Mouse (Mus musculus): ENCODE results near the gene Ric3. TPM values are rescaled to one million over a fixed set of nuclear protein-coding genes. Genes with fewer than 3 reads are reported as not detected.

The Ric3 gene
- polyA plus RNA-seq, 1 experiment = not detected

GRCm38 (mm10) chr7:109059536-109059935 lies 23.6 kb downstream of the Ric3 start:
- no peak for TF ChIP-seq CTCF (IDR thresholded peaks at IDR 0.05; ENCODE audit: low read depth, low read length)
- no peak for TF ChIP-seq POLR2A (IDR thresholded peaks at IDR 0.05; ENCODE audit: borderline replicate concordance, low read depth, low read length)
- no peak overlapping the region for H3K4me3 ChIP-seq (ENCODE audit: insufficient read depth, low read length)
- H3K27ac ChIP-seq (ENCODE audit: insufficient read depth, low read depth, low read length) = no peak overlapping the region
- H3K4me1 ChIP-seq (ENCODE audit: control insufficient read depth, insufficient read depth, low read length) = no peaks in the 10 kb centered on the region

GRCm38 (mm10) chr7:109050831-109051230 lies 32.3 kb downstream of the Ric3 start:
- Histone ChIP-seq H3K27ac (ENCODE audit: insufficient read depth, low read depth, low read length) (no peak overlapping the region), H3K4me3 (ENCODE audit: insufficient read depth, low read length) (no peak overlapping the region), H3K4me1 (ENCODE audit: control insufficient read depth, insufficient read depth, low read length) (no peaks in the 10 kb centered on the region)
- no peak for TF ChIP-seq CTCF (IDR thresholded peaks at IDR 0.05; ENCODE audit: low read depth, low read length)
- TF ChIP-seq POLR2A (IDR thresholded peaks at IDR 0.05; ENCODE audit: borderline replicate concordance, low read depth, low read length) = no peak

GRCm38 (mm10) chr7:109045876-109046275 lies 37.3 kb downstream of the Ric3 start:
- H3K27ac ChIP-seq (ENCODE audit: insufficient read depth, low read depth, low read length) = no peak overlapping the region
- no peaks in the 10 kb centered on the region for H3K4me1 ChIP-seq (ENCODE audit: control insufficient read depth, insufficient read depth, low read length)
- TF ChIP-seq POLR2A (IDR thresholded peaks at IDR 0.05; ENCODE audit: borderline replicate concordance, low read depth, low read length) (no peak), CTCF (IDR thresholded peaks at IDR 0.05; ENCODE audit: low read depth, low read length) (no peak)
- H3K4me3 ChIP-seq (ENCODE audit: insufficient read depth, low read length) = no peak overlapping the region

- TF ChIP-seq CTCF (IDR thresholded peaks at IDR 0.05; ENCODE audit: low read depth, low read length) (no peak), POLR2A (IDR thresholded peaks at IDR 0.05; ENCODE audit: borderline replicate concordance, low read depth, low read length) (no peak)
- H3K27ac ChIP-seq (ENCODE audit: insufficient read depth, low read depth, low read length) = no peak overlapping the region
- H3K4me3 ChIP-seq (ENCODE audit: insufficient read depth, low read length) = no peak overlapping the region
- no peaks in the 10 kb centered on the region for H3K4me1 ChIP-seq (ENCODE audit: control insufficient read depth, insufficient read depth, low read length)
Measured at GRCm38 (mm10) chr7:109039445-109039844, 43.7 kb downstream of the Ric3 start.

- TF ChIP-seq POLR2A (IDR thresholded peaks at IDR 0.05; ENCODE audit: borderline replicate concordance, low read depth, low read length) (no peak), CTCF (IDR thresholded peaks at IDR 0.05; ENCODE audit: low read depth, low read length) (no peak)
- H3K27ac ChIP-seq (ENCODE audit: insufficient read depth, low read depth, low read length) = no peak overlapping the region
- no peaks in the 10 kb centered on the region for H3K4me1 ChIP-seq (ENCODE audit: control insufficient read depth, insufficient read depth, low read length)
- H3K4me3 ChIP-seq (ENCODE audit: insufficient read depth, low read length) = no peak overlapping the region
Measured at GRCm38 (mm10) chr7:109038987-109039386, 44.1 kb downstream of the Ric3 start.

GRCm38 (mm10) chr7:109038121-109038735 lies 44.9 kb downstream of the Ric3 start:
- H3K4me3 ChIP-seq (ENCODE audit: insufficient read depth, low read length) = no peak overlapping the region
- no peak overlapping the region for H3K27ac ChIP-seq (ENCODE audit: insufficient read depth, low read depth, low read length)
- no peak for TF ChIP-seq CTCF (IDR thresholded peaks at IDR 0.05; ENCODE audit: low read depth, low read length)
- H3K4me1 ChIP-seq (ENCODE audit: control insufficient read depth, insufficient read depth, low read length) = no peaks in the 10 kb centered on the region

GRCm38 (mm10) chr7:109032054-109032453 lies 51.1 kb downstream of the Ric3 start:
- TF ChIP-seq CTCF (IDR thresholded peaks at IDR 0.05; ENCODE audit: low read depth, low read length) = no peak
- TF ChIP-seq POLR2A (IDR thresholded peaks at IDR 0.05; ENCODE audit: borderline replicate concordance, low read depth, low read length) = no peak

GRCm38 (mm10) chr7:109031331-109031730 lies 51.8 kb downstream of the Ric3 start:
- Histone ChIP-seq H3K4me1 (ENCODE audit: control insufficient read depth, insufficient read depth, low read length) (no peaks in the 10 kb centered on the region), H3K4me3 (ENCODE audit: insufficient read depth, low read length) (no peak overlapping the region), H3K27ac (ENCODE audit: insufficient read depth, low read depth, low read length) (no peak overlapping the region)
- TF ChIP-seq POLR2A (IDR thresholded peaks at IDR 0.05; ENCODE audit: borderline replicate concordance, low read depth, low read length) = no peak

More at GRCm38 (mm10) chr7:109032054-109032453, 51.1 kb downstream of the Ric3 start:
- H3K4me3 ChIP-seq (ENCODE audit: insufficient read depth, low read length) = no peak overlapping the region
- no peaks in the 10 kb centered on the region for H3K4me1 ChIP-seq (ENCODE audit: control insufficient read depth, insufficient read depth, low read length)
- no peak overlapping the region for H3K27ac ChIP-seq (ENCODE audit: insufficient read depth, low read depth, low read length)

- TF ChIP-seq CTCF (IDR thresholded peaks at IDR 0.05; ENCODE audit: low read depth, low read length) = no peak
- no peak overlapping the region for H3K27ac ChIP-seq (ENCODE audit: insufficient read depth, low read depth, low read length)
- no peaks in the 10 kb centered on the region for H3K4me1 ChIP-seq (ENCODE audit: control insufficient read depth, insufficient read depth, low read length)
- H3K4me3 ChIP-seq (ENCODE audit: insufficient read depth, low read length) = no peak overlapping the region
Measured at GRCm38 (mm10) chr7:109029961-109030465, 53.1 kb downstream of the Ric3 start.

GRCm38 (mm10) chr7:109028204-109028603 lies 54.9 kb downstream of the Ric3 start:
- TF ChIP-seq POLR2A (IDR thresholded peaks at IDR 0.05; ENCODE audit: borderline replicate concordance, low read depth, low read length) = no peak
- TF ChIP-seq CTCF (IDR thresholded peaks at IDR 0.05; ENCODE audit: low read depth, low read length) = no peak
- no peak overlapping the region for H3K4me3 ChIP-seq (ENCODE audit: insufficient read depth, low read length)
- H3K27ac ChIP-seq (ENCODE audit: insufficient read depth, low read depth, low read length) = no peak overlapping the region
- no peaks in the 10 kb centered on the region for H3K4me1 ChIP-seq (ENCODE audit: control insufficient read depth, insufficient read depth, low read length)

GRCm38 (mm10) chr7:109027721-109028120 lies 55.4 kb downstream of the Ric3 start:
- no peak overlapping the region for H3K4me3 ChIP-seq (ENCODE audit: insufficient read depth, low read length)
- H3K27ac ChIP-seq (ENCODE audit: insufficient read depth, low read depth, low read length) = no peak overlapping the region
- no peak for TF ChIP-seq CTCF (IDR thresholded peaks at IDR 0.05; ENCODE audit: low read depth, low read length)
- no peak for TF ChIP-seq POLR2A (IDR thresholded peaks at IDR 0.05; ENCODE audit: borderline replicate concordance, low read depth, low read length)
- H3K4me1 ChIP-seq (ENCODE audit: control insufficient read depth, insufficient read depth, low read length) = no peaks in the 10 kb centered on the region

Measured in bone marrow macrophage, adult 2 months (primary cell).